Mouse (Mus musculus) adrenal gland, postnatal 14 days (tissue): ENCODE data around the gene Csnk1g2. TPM values are rescaled to one million over a fixed set of nuclear protein-coding genes. Genes with fewer than 3 reads are reported as not detected.
A peak's percentile ranks its signal among the peaks of the same experiment; 100 is the strongest.

Experiments
- DNase-seq: peaks from one replicate; pipeline ENCODE4 v3.0.0; 2021; ENCODE audit warnings: mixed read lengths
- long read RNA-seq, 2 experiments: library from polyadenylated mRNA; stranded (forward); transcript quantifications; one replicate each; pipeline ENCODE4 v2.0.0; 2021
- total RNA-seq: library from RNA; stranded (reverse); gene quantifications from 2 replicates; pipeline ENCODE4 v1.2.3, GENCODE M21; 2021

Gene Csnk1g2
- total RNA-seq, result 105 and 108 TPM in 2 replicates
- long read RNA-seq, experiment 1, transcript Csnk1g2-201 (11 exons, 2,348 nt), result major isoform, 25 of 208 reads
- long read RNA-seq, experiment 1, partial matches to known transcripts, result 32 of 208 reads
- long read RNA-seq, experiment 1, other reads (novel, unspliced or antisense), result 150 of 208 reads
- long read RNA-seq, experiment 2, transcript Csnk1g2-201 (11 exons, 2,348 nt), result major isoform, 20 of 156 reads
- long read RNA-seq, experiment 2, partial matches to known transcripts, result 8 of 156 reads
- long read RNA-seq, experiment 2, other reads (novel, unspliced or antisense), result 127 of 156 reads

DNA sequence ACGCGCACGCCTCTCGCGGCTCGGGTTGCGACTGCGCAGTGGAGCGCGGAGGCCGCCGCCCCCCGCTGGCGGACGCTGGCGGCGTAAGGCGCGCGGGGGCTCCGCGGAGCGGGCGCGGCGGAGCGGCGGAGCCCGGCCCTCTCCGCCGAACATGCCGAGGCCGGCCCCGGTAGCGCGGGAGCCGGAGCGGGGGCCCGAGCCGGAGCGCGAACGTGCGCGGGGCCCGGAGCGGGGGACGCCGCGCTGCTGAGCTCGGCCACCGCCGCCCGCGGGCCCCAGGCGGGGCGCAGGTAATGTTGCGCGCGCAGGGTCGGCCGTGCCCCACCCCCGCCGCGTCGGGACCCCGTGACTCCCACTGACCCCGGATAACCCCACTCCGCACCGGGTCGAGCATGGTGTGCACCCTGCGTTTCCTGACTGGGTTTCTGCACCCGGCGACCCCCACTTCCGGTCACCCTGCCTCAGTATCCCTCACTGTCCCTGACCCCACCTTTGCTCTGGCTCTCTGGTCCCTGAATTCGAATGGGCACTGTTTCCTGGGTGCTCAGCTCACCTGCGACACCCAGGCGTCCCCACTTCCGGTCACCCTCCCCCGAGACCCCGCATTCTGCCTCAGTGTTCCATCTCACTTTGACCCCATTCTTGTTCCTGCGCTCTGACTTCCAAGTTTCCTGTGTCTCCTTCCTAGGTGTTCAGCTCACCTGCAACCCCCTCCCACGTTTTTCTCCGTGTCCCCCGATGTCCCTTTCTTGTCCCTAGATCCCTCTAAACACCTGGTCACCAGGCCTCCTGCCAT, at the start of gene Csnk1g2:
Gene Csnk1g2 (plus strand): TSS at position 178 of the 796 bp plus-strand sequence.
- peak; percentile 77 for DNase-seq

- no peak for DNase-seq
These were observed 48.7 kb upstream of the Csnk1g2 start for GRCm38 (mm10) chr10:80573944-80574343.

- no peak for DNase-seq
These were observed 47.7 kb upstream of the Csnk1g2 start for GRCm38 (mm10) chr10:80574896-80575295.

GRCm38 (mm10) chr10:80575925-80576324, 46.7 kb upstream of the Csnk1g2 start:
- DNase-seq, result no peak

DNA sequence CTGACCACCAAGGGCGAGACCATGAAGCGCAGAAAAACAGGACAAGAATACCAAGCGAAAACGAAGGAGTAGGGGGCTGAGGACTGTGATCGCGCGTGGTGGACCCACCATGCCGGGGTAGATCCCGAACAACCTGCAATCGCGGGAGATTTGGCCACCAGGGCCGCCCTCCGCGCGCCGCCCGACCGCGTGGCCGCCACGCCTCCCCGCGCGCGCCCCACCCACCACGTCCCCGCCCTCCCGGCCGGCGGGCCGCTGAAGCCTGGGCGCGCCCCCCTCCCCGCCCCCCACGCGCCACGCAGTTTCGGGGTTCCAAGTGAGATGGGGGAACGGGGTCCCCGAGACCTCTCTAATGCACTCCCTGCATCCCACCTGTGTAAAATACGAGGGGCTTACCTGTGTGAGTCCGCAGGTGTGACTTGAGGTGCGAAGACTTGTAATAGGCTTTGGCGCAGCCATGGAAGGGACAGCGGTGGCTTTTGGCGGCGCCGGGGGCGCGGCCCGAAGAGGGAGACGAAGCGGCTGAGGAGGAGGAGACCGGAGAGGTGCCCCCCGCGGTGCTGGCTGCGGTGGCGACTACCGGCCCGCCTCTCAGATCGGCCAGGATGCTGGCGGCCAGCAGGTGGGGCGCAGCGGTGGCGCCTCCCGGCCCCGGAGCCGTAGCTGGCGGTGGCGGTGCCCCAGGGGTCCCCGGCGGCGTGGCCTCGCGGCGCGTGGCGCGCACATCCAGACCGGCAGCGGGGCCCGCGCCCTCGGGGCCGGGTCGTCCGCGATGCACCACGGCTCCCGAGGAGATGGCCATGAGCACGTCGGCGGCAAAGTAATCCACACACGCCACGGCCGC, 46.1 kb upstream of the Csnk1g2 start:
- peak; percentile 84 for DNase-seq

GRCm38 (mm10) chr10:80577195-80578130, 45.2 kb upstream of the Csnk1g2 start, which contains the start of gene Klf16:
Klf16 (minus strand) TSS chr10:80577321.
- peak; percentile 100 for DNase-seq

GRCm38 (mm10) chr10:80578131-80578750, 44.4 kb upstream of the Csnk1g2 start:
- peak; percentile 93 for DNase-seq

DNA sequence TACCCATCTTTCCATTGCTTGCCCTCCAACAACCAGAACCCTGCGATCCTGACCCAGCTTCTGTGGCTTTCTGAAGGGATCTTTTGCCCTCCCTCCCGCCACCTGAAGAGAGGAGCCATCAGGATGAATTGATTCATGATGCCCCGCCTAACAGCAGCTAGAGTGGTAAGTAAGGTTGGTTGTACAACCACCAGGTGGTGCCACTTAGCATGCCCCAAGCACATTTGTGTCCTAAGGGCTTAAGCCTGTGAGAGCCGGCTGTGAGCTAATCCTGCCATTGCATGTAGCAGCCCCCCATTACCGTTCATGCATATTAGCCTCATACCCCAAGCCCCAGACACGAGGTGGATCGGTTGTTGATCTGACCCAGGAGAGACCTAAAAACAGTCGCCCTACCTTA, 43.7 kb upstream of the Csnk1g2 start:
- peak; percentile 79 for DNase-seq

DNA sequence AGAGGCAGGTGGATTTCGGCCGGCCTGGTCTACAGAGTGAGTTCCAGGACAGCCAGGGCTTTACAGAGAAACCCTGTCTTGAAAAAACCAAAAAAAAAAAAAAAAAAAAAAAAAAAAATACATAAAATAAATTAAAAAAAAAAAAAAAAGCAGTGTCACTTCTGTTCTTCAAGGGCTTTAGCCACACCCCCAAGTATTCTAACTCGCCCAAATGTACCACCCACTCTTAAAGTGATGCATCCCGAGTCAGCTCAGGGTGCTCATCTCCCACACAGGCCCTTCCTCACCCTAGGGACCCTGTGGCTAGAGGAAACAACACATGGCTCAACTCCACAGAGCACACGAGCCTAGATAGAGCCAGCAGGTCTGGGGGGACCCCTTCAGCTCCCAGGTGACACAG, 39.6 kb upstream of the Csnk1g2 start:
- DNase-seq, result no peak

GRCm38 (mm10) chr10:80584045-80584488, 38.6 kb upstream of the Csnk1g2 start:
- no peak for DNase-seq

DNA sequence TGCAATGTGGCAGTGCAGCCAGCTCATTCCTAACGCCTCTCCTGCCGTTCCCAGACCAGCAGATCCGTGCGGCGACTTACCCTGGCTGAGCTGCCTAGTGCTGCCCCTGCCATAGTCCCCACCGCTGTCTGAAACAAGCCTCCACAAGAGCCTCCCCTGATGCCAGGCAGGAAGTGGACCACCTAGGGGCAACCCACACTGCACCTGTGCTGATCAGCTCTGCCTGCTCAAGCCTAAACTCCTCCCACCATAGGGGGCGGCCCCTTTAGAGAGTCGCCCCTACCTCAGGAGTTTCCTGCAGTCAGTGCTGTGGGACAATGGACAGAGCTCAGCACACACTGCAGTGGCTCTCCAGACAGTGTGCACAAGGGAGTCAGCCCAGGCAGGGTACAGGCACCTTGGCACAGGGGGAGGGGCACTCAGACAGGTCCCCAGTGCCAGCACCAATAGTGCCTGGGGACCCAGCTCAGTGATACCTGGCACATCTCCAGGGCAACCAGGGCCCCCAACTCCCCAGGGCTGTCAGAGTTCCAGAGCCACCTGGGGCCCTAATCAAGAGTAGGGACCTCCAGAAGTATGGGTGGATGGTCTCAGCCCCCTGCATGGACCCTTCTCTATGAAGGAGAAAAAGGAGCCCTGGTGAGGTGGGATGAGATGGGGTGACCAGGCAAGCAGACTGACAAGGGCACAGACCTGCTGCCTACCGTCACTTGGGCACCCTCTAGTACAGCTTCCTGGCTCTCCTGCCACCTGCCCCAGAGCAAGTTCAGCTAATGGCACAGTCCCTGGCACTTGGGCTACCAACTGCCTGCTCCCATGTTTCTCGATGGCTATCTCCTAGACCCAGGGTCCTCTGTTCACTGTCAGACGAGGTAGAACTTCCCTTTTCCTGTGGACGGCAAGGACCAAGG, 37.7 kb upstream of the Csnk1g2 start:
- no peak for DNase-seq

DNA sequence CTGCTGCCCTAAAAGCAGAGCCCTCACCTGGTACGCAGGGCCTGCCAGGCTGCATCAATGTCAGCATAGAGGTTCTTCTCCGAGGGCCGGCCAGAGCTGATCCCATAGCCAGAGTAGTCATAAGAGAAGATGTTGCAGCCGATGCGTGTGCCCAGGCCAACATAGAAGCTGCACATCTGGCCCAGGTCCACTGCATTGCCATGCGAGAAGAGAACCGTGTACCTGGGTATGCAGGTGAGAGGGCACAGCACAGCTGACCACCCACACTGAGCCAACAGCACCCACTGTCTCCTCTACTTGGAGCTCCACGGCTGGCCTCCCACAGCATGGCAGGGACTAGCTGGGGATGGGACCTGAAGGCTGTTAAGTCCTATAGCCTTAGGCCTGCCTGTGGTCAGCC, 37.1 kb upstream of the Csnk1g2 start:
- no peak for DNase-seq

GRCm38 (mm10) chr10:80586407-80587304, 36.0 kb upstream of the Csnk1g2 start:
- DNase-seq, result no peak

- peak; percentile 60 for DNase-seq
These were observed 35.4 kb upstream of the Csnk1g2 start for GRCm38 (mm10) chr10:80587305-80587657.

DNA sequence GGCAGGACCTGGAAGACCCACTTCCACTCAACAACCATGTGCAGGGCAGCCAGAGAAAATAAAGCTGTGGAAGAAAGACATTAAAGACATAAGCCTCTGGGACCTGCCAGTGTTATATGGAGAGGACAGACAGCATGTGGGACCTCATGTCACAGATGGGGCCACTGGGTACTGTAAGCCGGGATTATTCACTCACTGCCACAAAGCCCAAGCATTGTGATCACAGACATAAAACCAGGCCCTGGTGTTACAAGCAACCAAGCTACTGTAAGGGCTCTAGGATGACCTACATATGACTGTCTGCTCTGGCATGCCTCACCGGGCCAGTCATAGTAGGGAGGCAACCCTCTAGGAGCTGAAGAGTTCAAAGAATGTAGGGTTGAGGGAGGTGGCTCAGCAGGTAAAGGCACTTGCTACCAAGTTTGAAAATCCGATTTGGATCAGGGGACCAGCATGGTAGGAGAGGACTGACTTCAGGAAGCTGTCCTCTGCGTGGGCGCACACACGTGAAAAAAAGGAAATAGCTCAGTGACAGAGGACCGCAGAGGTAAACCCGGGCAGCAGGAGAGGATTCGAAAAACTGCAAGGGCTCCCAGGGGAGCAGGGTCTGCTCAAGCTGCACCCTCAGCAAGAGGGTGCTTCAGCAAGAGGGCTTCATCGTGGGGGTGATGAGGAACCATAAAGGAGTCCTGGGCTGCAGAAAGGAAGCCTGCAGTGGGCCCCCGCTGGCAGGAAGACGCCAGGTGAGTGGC, 33.3 kb upstream of the Csnk1g2 start:
- DNase-seq, result peak; percentile 58

GRCm38 (mm10) chr10:80589879-80590854, 32.5 kb upstream of the Csnk1g2 start, which contains the start of gene Abhd17a:
Abhd17a (minus strand) TSS chr10:80590341.
- peak; percentile 99 for DNase-seq

GRCm38 (mm10) chr10:80596318-80596717, 26.3 kb upstream of the Csnk1g2 start:
- DNase-seq, result peak; percentile 46
